Mouse (Mus musculus) midbrain, postnatal 0 days (tissue): ENCODE results near the gene Tap1. TPM values are rescaled to one million over a fixed set of nuclear protein-coding genes. Genes with fewer than 3 reads are reported as not detected.

Source experiments
- ATAC-seq: fragments of 200-750 bp; cut with Nextera tagmentation; 2 replicates; pipeline ENCODE4 v1.8.0; 2017; ENCODE audit warnings: moderate number of reproducible peaks, mild to moderate bottlenecking, moderate TSS enrichment, moderate library complexity; ENCODE audit not compliant: low FRiP score
- DNase-seq: peaks from one replicate; pipeline ENCODE4 v3.0.0-alpha.2; 2015; ENCODE audit warnings: low spot score
- H3K27ac ChIP-seq: fragments of 300-500 bp; sonication (generic); 2 replicates; pipeline ENCODE4 v1.5.1; 2014; ENCODE audit warnings: low read depth, mild to moderate bottlenecking, low read length, mixed read lengths
- H3K27me3 ChIP-seq: fragments of 300-500 bp; sonication (generic); 2 replicates; pipeline ENCODE4 v1.6.1; 2014; ENCODE audit warnings: low read length, control low read depth, mixed read lengths; ENCODE audit not compliant: insufficient read depth
- H3K36me3 ChIP-seq: fragments of 300-500 bp; sonication (generic); 2 replicates; pipeline ENCODE4 v1.6.1; 2014; ENCODE audit warnings: low read length, control low read depth, mixed read lengths; ENCODE audit not compliant: insufficient read depth
- H3K4me1 ChIP-seq: fragments of 300-500 bp; sonication (generic); 2 replicates; pipeline ENCODE4 v1.6.1; 2014; ENCODE audit warnings: mild to moderate bottlenecking, control low read depth, antibody characterized with exemption, low read length, mixed read lengths; ENCODE audit not compliant: insufficient read depth
- H3K4me2 ChIP-seq: fragments of 300-500 bp; sonication (generic); 2 replicates; pipeline ENCODE4 v1.6.1; 2014; ENCODE audit warnings: low read depth, mild to moderate bottlenecking, low read length, mixed read lengths; ENCODE audit not compliant: poor library complexity, severe bottlenecking
- H3K4me3 ChIP-seq: fragments of 300-500 bp; sonication (generic); 2 replicates; pipeline ENCODE4 v1.5.1; 2014; ENCODE audit warnings: low read depth, mild to moderate bottlenecking, low read length, moderate library complexity
- H3K9ac ChIP-seq: fragments of 300-500 bp; sonication (generic); replicated peaks from 2 replicates; pipeline ENCODE4 v1.6.1; 2014; ENCODE audit warnings: mild to moderate bottlenecking, low read length, moderate library complexity, mixed read lengths; ENCODE audit not compliant: poor library complexity, severe bottlenecking
- H3K9me3 ChIP-seq: fragments of 300-500 bp; sonication (generic); 2 replicates; pipeline ENCODE4 v1.6.1; 2016; ENCODE audit warnings: low read length, control low read depth
- CTCF ChIP-seq: IDR thresholded peaks from 2 replicates; pipeline ENCODE4 v1.5.1; 2016; ENCODE audit warnings: antibody characterized with exemption, mild to moderate bottlenecking
- WGBS: fragments of 180-500 bp; shearing (Covaris S2); extraction: QIAGEN DNeasy Blood & Tissue Kit; methylation state at CpG from one replicate; pipeline ENCODE4 v1.1.7; 2014; 5-methylcytosine and 5-hydroxymethylcytosine counted together
- polyA plus RNA-seq: library from polyadenylated mRNA; unstranded; fragments of >200 nt; fragmentation: Nextera tagmentation; extraction: Ambion mirVana; gene quantifications from 2 replicates; pipeline ENCODE4 v1.2.1, GENCODE M21; 2015
- total RNA-seq: library from RNA; depleted of rRNA; stranded (reverse); fragments of >200 nt; gene quantifications from 2 replicates; pipeline ENCODE4 v1.2.3, GENCODE M21; 2014

Gene Tap1
- total and polyA plus RNA-seq, 2 experiments from 2014 or later: 7.1 to 7.7 TPM

DNA sequence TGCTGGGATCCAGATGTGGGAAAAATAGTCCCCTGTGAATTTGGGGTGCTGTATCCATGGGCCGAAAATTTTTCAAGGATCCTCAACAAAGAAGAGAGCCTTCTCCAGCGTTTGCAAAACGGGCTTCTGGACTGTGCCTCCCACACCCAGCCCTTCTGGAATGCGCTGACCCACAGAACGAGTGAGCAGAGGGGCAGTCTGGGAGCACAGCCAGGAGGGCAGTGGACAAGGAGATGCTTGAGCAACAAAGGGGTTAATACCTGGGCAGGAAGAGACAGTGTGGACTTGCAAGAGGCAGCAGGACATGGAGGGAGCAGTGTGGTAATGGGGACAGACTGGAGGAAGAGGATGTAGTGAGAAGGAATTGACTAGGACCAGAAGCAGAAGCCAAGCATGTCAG, 31.8 kb upstream of the Tap1 start:
- H3K4me2 ChIP-seq: no peak overlapping the region
- TF ChIP-seq CTCF: no peak
- H3K27ac ChIP-seq: no peak overlapping the region
- no peaks in the 10 kb centered on the region for H3K27me3 ChIP-seq
- DNase-seq (no peak), ATAC-seq (no peak)
- no peaks in the 10 kb centered on the region for H3K4me1 ChIP-seq
- H3K4me3 ChIP-seq: no peak overlapping the region
- no peaks in the 10 kb centered on the region for H3K9me3 ChIP-seq
- H3K9ac ChIP-seq: no peak overlapping the region
- no peaks in the 10 kb centered on the region for H3K36me3 ChIP-seq
- WGBS: 51% methylated on average over 5 of the region's 5 CpGs

- peak; percentile 37 for TF ChIP-seq CTCF
- Histone ChIP-seq H3K4me2 (no peak overlapping the region), H3K9ac (no peak overlapping the region), H3K27me3 (no peaks in the 10 kb centered on the region), H3K4me1 (no peaks in the 10 kb centered on the region), H3K27ac (no peak overlapping the region), H3K36me3 (no peaks in the 10 kb centered on the region), H3K4me3 (no peak overlapping the region), H3K9me3 (no peaks in the 10 kb centered on the region)
- no peak for DNase-seq
- WGBS: 36% methylated on average over 9 of the region's 9 CpGs
- ATAC-seq: no peak
These were observed 23.0 kb upstream of the Tap1 start for GRCm38 (mm10) chr17:34164202-34164895.

- WGBS: 85% methylated on average over 6 of the region's 6 CpGs
- no peaks in the 10 kb centered on the region for H3K9me3 ChIP-seq
- ATAC-seq (no peak), DNase-seq (no peak)
- no peaks in the 10 kb centered on the region for H3K36me3 ChIP-seq
- peak; percentile 45 for TF ChIP-seq CTCF
- H3K4me1 ChIP-seq: no peaks in the 10 kb centered on the region
- no peak overlapping the region for H3K4me2 ChIP-seq
- no peaks in the 10 kb centered on the region for H3K27me3 ChIP-seq
- no peak overlapping the region for H3K27ac ChIP-seq
- H3K4me3 ChIP-seq: no peak overlapping the region
- H3K9ac ChIP-seq: no peak overlapping the region
These were observed 22.2 kb upstream of the Tap1 start for GRCm38 (mm10) chr17:34165033-34165730.

DNA sequence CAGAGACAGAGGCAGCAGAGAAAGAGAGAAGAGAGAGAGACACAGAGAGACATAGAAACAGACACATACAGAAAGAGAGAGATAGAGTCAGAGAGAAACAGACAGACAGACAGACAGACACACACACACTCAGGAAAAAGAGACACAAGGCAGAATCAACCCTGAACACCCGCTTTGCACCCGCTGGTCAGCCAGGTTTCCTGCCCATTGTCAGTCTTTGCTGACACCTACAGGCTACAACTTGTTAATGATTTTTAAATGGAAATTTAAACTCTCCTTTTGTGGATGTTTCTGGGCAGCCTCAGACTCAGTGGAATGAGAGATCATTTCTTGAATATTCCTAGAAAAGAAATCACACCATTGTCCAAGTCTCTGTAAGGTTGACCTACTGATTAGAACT, 18.1 kb upstream of the Tap1 start:
- Histone ChIP-seq H3K36me3 (no peaks in the 10 kb centered on the region), H3K9me3 (no peaks in the 10 kb centered on the region), H3K9ac (no peak overlapping the region), H3K27ac (no peak overlapping the region), H3K4me1 (no peaks in the 10 kb centered on the region), H3K4me3 (no peak overlapping the region), H3K27me3 (no peaks in the 10 kb centered on the region), H3K4me2 (no peak overlapping the region)
- peak; percentile 83 for TF ChIP-seq CTCF
- peak; percentile 77 for DNase-seq
- 2% methylated on average over 2 of the region's 2 CpGs for WGBS
- ATAC-seq: no peak

DNA sequence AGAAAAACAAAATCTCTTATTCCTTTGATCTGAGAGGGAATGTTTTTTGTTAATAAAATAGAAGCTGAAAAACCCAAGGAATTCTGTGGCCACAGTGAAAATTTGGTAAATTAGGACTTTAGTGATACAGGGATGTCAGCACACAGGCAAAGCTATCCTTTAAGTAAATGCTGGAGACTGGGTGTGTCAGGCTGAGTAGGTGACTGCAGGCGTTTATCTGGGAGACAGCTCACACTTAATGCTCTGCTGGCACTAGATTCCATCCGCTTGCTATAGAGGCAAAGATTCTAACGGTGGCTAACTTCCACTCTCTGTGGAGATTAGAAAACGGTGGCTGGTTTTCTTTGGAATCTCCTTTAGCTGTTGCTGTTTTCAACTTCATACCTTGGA, 16.9 kb upstream of the Tap1 start:
- Histone ChIP-seq H3K9ac (no peak overlapping the region), H3K4me3 (no peak overlapping the region), H3K36me3 (no peaks in the 10 kb centered on the region), H3K9me3 (no peaks in the 10 kb centered on the region), H3K27ac (no peak overlapping the region), H3K27me3 (no peaks in the 10 kb centered on the region), H3K4me2 (no peak overlapping the region), H3K4me1 (no peaks in the 10 kb centered on the region)
- ATAC-seq (no peak), DNase-seq (no peak)
- 25% methylated on average over 4 of the region's 4 CpGs for WGBS
- TF ChIP-seq CTCF: no peak

GRCm38 (mm10) chr17:34170877-34171498, 16.4 kb upstream of the Tap1 start:
- H3K4me1 ChIP-seq: no peaks in the 10 kb centered on the region
- no peak overlapping the region for H3K4me3 ChIP-seq
- H3K36me3 ChIP-seq: no peaks in the 10 kb centered on the region
- no peak overlapping the region for H3K4me2 ChIP-seq
- no peak for ATAC-seq
- no peak overlapping the region for H3K27ac ChIP-seq
- 45% methylated on average over 13 of the region's 13 CpGs for WGBS
- H3K9me3 ChIP-seq: no peaks in the 10 kb centered on the region
- no peaks in the 10 kb centered on the region for H3K27me3 ChIP-seq
- peak; percentile 82 for DNase-seq
- H3K9ac ChIP-seq: no peak overlapping the region
- peak; percentile 97 for TF ChIP-seq CTCF
